Mouse (Mus musculus) embryo, embryonic 9.5 days (tissue): ENCODE results near the gene Gm9913.

ENCODE experiments used
- DNase-seq: peaks from one replicate; pipeline ENCODE4 v3.0.0-alpha.2; 2017; ENCODE audit errors: extremely low spot score

Gene Gm9913

DNA sequence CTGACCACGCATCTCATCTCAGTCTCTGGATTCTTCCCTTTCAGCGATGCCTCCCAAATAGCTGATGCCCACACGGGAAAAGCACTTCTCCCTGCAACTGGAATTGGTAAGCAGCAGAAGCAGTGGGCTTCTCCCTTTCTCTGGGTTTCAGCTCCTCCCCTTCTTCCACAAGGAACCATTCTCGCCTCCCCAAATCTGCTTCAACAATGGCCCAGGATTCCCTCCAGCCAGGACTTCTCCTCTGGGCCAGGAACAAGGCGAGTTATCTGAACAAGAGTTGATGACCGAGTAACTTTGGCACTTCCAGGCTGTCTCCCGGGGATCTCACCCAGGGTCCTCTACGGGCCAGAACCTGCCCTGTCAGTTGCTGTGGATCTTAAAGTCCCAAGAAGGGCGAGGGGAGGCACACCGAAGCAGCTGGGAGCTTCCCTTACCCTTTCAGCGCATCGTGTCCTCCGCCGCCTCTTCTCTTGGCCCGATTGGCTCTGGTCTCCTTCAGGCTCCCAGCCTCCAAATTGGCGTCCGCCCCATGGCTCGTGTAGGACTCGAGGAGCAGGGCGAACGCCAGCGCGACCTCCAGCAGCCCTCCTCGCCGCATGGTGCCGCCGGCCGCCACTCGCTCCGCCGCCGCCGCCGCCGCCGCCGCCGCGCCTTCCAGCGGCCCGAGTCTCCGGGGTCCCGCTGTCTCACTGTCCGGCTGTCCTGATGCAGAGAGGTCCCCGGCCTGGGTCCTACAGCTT lies at the start of gene Gm9913:
TSS of gene Gm9913 (plus strand) at position 84 of the 740 bp plus-strand sequence.
- no peak for DNase-seq

GRCm38 (mm10) chr2:125456059-125456789 lies 48.7 kb upstream of the Gm9913 start:
- no peak for DNase-seq

DNA sequence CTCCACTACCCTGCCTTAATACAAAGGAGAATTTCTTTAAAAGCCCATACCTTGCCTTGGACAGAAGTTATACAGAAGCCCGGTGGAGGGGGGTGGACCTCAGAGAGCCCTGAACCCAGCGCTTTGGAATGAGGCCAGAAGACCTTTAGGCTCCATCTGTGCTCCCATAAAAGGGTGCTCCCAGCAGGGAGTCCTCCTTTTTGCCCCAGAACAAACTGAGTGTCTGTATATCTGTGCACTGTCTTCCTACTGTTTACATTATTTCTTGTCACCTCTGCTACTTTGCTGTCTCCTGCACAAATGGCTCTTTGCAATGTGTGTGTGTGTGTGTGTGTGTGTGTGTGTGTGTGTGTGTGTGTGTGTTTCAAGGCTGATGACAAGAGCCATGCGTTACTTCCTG lies 45.8 kb upstream of the Gm9913 start:
- DNase-seq, result no peak

- DNase-seq, result no peak
Observed at GRCm38 (mm10) chr2:125464036-125464435, 40.9 kb upstream of the Gm9913 start.

GRCm38 (mm10) chr2:125470553-125471295 lies 34.2 kb upstream of the Gm9913 start:
- DNase-seq, result no peak

DNA sequence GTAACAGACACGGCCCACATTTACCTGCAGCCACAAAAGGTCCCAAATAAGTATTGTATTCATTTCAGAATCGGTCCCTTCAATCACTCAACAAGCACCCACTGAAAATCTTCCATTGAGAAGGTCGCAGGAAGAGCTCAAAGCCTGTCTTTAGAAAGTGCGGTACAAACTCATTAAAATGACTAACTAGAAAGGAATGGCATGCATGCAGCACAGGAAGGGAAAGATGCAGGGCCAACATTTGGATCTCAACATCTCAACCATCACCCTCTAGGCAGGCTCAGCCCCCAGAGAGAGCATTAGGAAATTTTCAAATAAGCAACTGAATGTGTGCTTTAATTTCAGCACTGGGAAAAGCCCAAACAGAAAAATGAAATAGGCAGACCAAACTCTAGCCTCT lies 33.2 kb upstream of the Gm9913 start:
- DNase-seq, result no peak

GRCm38 (mm10) chr2:125473228-125473627 lies 31.7 kb upstream of the Gm9913 start:
- DNase-seq, result no peak

- no peak for DNase-seq
Observed at GRCm38 (mm10) chr2:125474690-125475089, 30.2 kb upstream of the Gm9913 start.

- no peak for DNase-seq
Observed at GRCm38 (mm10) chr2:125476231-125476630, 28.7 kb upstream of the Gm9913 start.

DNA sequence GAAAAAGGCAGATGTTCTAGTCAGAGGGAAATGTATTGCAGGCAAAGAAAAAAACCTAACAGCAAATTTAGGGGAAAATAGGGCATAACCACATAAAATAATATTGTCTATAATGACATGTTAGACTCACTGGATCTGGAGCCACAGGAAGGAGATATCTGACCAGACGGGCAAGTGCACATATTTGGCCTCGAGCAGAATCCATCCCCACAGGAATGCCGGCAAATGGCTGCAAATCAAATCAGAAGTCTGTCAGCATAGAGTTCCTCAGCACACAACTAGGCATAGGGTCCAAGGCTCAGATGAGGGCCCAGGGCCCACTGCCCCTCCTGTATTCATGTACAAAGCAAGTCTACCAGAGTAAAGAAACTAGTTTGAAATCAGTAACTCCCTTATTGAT lies 27.5 kb upstream of the Gm9913 start:
- no peak for DNase-seq

DNA sequence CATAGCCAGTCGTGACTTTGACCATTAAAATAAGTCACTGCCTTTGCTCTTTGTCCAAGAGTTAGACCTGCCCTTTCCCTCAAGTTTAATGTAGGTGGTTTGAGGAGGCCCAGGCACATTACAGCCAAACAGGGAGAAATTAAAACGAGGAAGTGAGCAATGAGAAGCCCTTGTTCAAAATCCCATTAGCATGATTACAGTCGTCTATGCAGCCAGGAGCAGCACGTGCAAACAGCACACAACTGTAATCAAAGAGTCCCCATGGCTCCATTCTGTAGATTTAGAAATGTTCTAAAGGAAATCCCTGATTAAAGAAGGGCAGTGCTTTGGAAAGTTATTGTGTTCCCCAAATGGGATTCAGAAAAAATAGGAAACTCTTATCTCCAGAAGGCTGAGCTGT lies 26.2 kb upstream of the Gm9913 start:
- DNase-seq, result no peak

DNA sequence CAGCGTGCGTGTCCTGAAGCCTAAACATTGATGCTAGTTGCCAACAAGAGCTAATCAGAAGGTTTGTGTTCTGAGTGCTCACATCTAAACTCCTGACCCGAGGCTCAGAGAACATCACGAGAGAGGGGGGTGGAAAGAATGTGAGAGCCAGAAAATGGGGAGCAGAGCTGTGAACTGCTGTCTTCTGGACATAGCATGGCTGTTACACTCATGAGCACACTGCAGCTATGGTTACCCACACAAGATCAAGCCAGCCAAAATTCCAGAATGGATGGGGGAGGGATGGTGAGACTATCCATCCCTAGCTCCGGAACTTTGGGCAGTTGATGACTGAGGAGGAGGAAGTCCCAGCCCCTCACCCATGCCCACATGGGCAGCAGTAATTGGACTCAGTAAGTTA lies 24.8 kb upstream of the Gm9913 start:
- no peak for DNase-seq

- DNase-seq, result no peak
Observed at GRCm38 (mm10) chr2:125481116-125481515, 23.8 kb upstream of the Gm9913 start.

DNA sequence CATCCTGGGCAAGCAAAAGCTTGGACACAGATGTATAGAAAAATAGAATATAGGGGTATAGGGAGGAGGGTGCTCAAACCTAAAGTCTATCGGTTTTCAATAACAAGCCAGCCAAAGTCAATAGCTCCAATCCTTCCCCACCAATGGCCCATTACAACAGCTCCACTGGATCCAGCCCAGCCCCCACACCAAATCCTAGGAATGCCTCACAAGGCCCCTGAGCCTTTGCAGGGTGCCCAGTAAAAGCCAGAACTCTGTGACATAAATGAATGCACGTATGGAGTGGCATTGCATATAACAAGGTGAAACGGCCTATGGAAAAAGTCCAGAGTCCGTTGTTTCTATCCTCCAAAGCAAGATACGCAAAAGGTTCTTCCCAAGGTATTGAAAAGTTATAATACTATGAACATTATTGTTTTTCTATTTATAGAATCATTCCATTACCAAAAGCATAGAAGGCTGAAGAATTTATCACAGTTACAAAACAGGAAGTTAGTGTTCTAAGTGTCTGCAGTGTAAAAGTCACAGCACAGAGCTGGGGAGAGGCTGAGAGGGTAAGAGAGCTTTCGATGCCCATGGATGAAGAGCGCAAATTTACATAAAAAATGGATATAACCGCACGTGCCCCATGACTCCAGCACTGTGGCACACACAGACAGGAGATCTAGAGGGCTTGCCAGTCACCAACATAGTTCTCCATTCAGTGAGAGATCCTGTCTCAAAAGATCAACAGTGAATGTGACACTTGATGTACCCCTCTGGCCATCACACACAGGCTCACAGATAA lies 23.2 kb upstream of the Gm9913 start:
- no peak for DNase-seq

DNA sequence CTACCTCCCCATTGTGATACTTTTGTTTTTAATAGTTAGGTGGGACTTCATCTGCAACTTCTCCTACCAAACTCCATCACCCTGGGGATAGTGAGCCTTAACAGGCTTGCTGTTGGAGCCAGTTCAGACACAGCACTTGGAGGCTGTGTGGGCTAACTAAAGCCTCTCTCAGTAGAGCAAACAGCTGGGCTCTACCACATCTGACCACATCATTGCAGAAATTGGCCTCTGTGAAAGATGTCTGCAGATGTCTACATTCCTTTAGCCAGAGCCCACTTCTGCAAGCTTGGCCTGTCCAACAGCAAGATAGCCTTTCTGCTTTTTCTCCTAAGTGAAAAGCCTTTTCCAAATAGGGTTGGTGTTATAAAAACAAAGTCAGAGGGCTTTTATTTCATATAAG lies 20.7 kb upstream of the Gm9913 start:
- no peak for DNase-seq

DNA sequence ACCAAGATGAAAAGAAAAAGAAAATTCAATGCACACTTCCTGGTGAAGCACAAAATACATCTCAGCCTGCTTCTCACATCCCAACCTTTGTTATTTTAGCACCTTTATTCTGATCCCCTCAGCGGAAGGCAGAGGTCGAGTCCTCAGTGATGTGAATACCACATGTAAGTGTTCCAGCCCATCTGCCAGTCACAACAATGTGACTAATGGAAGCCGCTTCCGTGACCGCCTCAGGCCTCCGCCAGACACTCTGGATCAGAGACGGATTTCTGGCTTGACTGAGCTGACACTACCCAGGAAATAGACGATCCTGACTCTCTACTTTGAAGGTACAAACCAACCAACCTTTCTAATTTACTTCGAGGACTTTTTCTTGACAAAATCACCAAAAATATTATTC lies 20.0 kb upstream of the Gm9913 start:
- no peak for DNase-seq

DNA sequence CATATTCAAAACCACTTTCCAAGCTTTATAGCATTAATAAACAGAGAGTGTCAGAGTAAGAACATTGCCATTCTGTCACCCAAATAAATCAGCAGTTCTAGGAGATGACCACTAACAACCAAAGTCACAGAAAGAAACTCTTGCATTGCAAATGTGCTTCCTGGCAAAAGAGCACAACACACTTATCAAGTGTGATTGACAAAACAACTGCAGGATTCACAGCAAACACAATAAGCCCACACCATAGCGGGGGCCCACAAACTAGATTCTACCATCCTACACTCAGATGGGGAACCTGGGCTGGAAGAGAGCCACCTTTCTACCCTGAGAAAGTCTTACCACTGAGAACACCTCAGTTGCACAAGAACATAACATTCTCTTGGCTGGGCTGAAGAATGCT lies 14.9 kb upstream of the Gm9913 start:
- no peak for DNase-seq

DNA sequence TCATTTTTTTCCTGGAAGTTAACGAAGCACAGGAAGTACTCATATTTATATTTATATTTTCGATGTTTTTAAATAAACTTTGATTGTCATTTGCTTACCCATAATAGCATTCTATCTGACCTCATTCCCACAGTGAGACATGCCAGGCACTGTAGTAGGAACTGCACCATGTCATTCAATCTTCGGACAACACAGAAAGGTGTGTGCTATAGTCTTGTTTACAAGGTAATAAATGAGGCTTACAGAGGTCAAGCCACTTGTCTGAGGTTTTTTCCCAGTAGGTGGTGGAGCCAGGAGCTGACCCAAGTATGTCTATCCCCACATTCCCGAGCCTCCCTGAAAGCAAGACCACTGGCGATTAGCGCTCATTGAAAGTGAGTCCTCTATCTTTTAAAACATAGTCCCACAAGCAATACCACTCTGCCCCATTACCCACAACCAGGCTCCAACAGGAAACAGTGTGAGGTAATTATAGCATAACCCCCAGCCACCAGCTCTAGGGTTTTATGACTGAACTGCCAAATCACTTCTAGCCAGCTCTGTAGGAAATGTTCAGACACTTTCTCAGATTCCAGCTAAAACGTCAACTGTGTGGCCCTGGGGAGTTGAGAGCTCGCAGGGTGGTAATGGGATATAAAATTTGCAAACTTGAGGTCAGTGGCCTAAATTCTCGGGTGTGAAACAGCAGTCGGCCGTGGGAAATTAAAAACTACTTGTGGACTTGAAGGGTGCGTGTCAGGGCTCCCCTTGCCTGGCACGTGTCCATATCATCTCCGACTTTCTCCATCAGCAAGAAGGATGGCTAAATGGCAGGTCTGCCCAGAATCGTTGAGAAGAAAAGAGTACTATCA lies 12.6 kb upstream of the Gm9913 start:
- no peak for DNase-seq

- DNase-seq, result no peak
Observed at GRCm38 (mm10) chr2:125494291-125494690, 10.6 kb upstream of the Gm9913 start.

GRCm38 (mm10) chr2:125494831-125495812 lies 9.8 kb upstream of the Gm9913 start:
- DNase-seq, result no peak
